Mouse (Mus musculus) kidney, adult 18-20 months (tissue): ENCODE data around the gene Cyp1b1.

Experiments
- DNase-seq: peaks from one replicate; pipeline ENCODE4 v3.0.0; 2021

Cyp1b1 gene

GRCm38 (mm10) chr17:79714931-79715637, at the start of gene Cyp1b1:
Gene Cyp1b1, minus strand, starts transcription at chr17:79715061.
- peak; percentile 47 for DNase-seq

- DNase-seq = no peak
Measured at GRCm38 (mm10) chr17:79761841-79762240, 47.0 kb upstream of the Cyp1b1 start.

- DNase-seq = no peak
Measured at GRCm38 (mm10) chr17:79753831-79754230, 39.0 kb upstream of the Cyp1b1 start.

- no peak for DNase-seq
Measured at GRCm38 (mm10) chr17:79752836-79753235, 38.0 kb upstream of the Cyp1b1 start.

GRCm38 (mm10) chr17:79751661-79752191, 36.9 kb upstream of the Cyp1b1 start:
- DNase-seq = no peak

GRCm38 (mm10) chr17:79749647-79750046, 34.8 kb upstream of the Cyp1b1 start:
- no peak for DNase-seq

GRCm38 (mm10) chr17:79746954-79747353, 32.1 kb upstream of the Cyp1b1 start:
- DNase-seq = no peak

GRCm38 (mm10) chr17:79746146-79746591, 31.3 kb upstream of the Cyp1b1 start:
- DNase-seq = peak; percentile 31

- DNase-seq = no peak
Measured at GRCm38 (mm10) chr17:79745051-79745731, 30.3 kb upstream of the Cyp1b1 start.

- no peak for DNase-seq
Measured at GRCm38 (mm10) chr17:79743507-79743906, 28.6 kb upstream of the Cyp1b1 start.

- DNase-seq = no peak
Measured at GRCm38 (mm10) chr17:79742635-79743034, 27.8 kb upstream of the Cyp1b1 start.

GRCm38 (mm10) chr17:79738847-79739498, 24.1 kb upstream of the Cyp1b1 start:
- no peak for DNase-seq

GRCm38 (mm10) chr17:79737598-79737997, 22.7 kb upstream of the Cyp1b1 start:
- no peak for DNase-seq

GRCm38 (mm10) chr17:79733039-79733438, 18.2 kb upstream of the Cyp1b1 start:
- DNase-seq = no peak

- no peak for DNase-seq
Measured at GRCm38 (mm10) chr17:79730988-79731387, 16.1 kb upstream of the Cyp1b1 start.

GRCm38 (mm10) chr17:79728585-79729503, 14.0 kb upstream of the Cyp1b1 start:
- DNase-seq = no peak

- no peak for DNase-seq
Measured at GRCm38 (mm10) chr17:79728053-79728584, 13.3 kb upstream of the Cyp1b1 start.

GRCm38 (mm10) chr17:79726613-79727012, 11.8 kb upstream of the Cyp1b1 start:
- DNase-seq = no peak

GRCm38 (mm10) chr17:79720681-79721080, 5.8 kb upstream of the Cyp1b1 start:
- DNase-seq = no peak

GRCm38 (mm10) chr17:79715649-79716143, 835 bp upstream of the Cyp1b1 start:
- DNase-seq = peak; percentile 91

GRCm38 (mm10) chr17:79714368-79714895, 429 bp downstream of the Cyp1b1 start:
- DNase-seq = no peak
